Comparison of ENCODE assay signal across 10 mouse cellular contexts in genomic region chr17:31877181-31877581, GRCm38 (mm10). TPM values are rescaled to one million over a fixed set of nuclear protein-coding genes. Genes with fewer than 3 reads are reported as not detected.
DNase-seq lines count a peak whose midpoint lies in the region; ATAC-seq and TF ChIP-seq lines count a peak whose summit lies in the region.
"Had no signal": no experiment of that assay in that cellular context is flagged by ENCODE, and none has a peak within 500 bp of the region (broad histone marks: within the 10 kb centered on the region; RNA-seq: fewer than 3 reads in every experiment).

No protein-coding gene starts in this region.

- no peaks in the 10 kb centered on the region for H3K79me2 ChIP-seq in liver, adult 2 months (ENCODE audit: control insufficient read depth, insufficient read depth, low read length)

- peak; percentile 3 for DNase-seq in gastrocnemius, postnatal 14 days
- DNase-seq in gastrocnemius, adult 18-20 months (ENCODE audit: low spot score): no peak
- peak; percentile 41 for DNase-seq in liver, adult 2 months (ENCODE audit: extremely low read depth, low read depth, low spot score)
- DNase-seq in liver, embryonic 11.5 days (ENCODE audit: low spot score): no peak
- DNase-seq in embryo, embryonic 11 days: no peak
- DNase-seq in layer of hippocampus, adult 9-10 months (ENCODE audit: low spot score): no peak
- DNase-seq: cerebellum, postnatal 36 days had no signal

- no peaks in the 10 kb centered on the region for H3K36me3 ChIP-seq in liver, adult 2 months (ENCODE audit: control insufficient read depth, insufficient read depth, low read length)
- no peaks in the 10 kb centered on the region for H3K36me3 ChIP-seq in liver, embryonic 11.5 days (ENCODE audit: control insufficient read depth, insufficient read depth, low read length)
- no peaks in the 10 kb centered on the region for H3K36me3 ChIP-seq in E14TG2a.4 (ENCODE audit: insufficient read depth, low read length)
- no peaks in the 10 kb centered on the region for H3K36me3 ChIP-seq in forebrain, embryonic 16.5 days (ENCODE audit: control insufficient read depth, insufficient read depth)
- H3K36me3 ChIP-seq: limb, embryonic 15.5 days had no signal

- no peak overlapping the region for H3K9ac ChIP-seq in liver, adult 2 months (ENCODE audit: low read depth, low read length)
- H3K9ac ChIP-seq in liver, embryonic 11.5 days (ENCODE audit: low read depth, low read length): no peak overlapping the region
- no peak overlapping the region for H3K9ac ChIP-seq in forebrain, embryonic 16.5 days (replicated peaks; ENCODE audit: low read depth, low read length)
- H3K9ac ChIP-seq: limb, embryonic 15.5 days had no signal

- H3K4me2 ChIP-seq in liver, embryonic 11.5 days: no peak overlapping the region
- no peak overlapping the region for H3K4me2 ChIP-seq in forebrain, embryonic 16.5 days (ENCODE audit: low read length)
- H3K4me2 ChIP-seq: limb, embryonic 15.5 days had no signal

- no peaks in the 10 kb centered on the region for H3K9me3 ChIP-seq in liver, embryonic 11.5 days (ENCODE audit: control insufficient read depth, low read length)
- H3K9me3 ChIP-seq in E14TG2a.4 (ENCODE audit: low read length): no peaks in the 10 kb centered on the region
- H3K9me3 ChIP-seq in forebrain, embryonic 16.5 days (ENCODE audit: control insufficient read depth, low read length): no peaks in the 10 kb centered on the region
- H3K9me3 ChIP-seq: limb, embryonic 15.5 days had no signal

- no peak overlapping the region for H3K27ac ChIP-seq in liver, adult 2 months (replicated peaks; ENCODE audit: insufficient read depth, low read depth, low read length)
- no peak overlapping the region for H3K27ac ChIP-seq in liver, embryonic 11.5 days (ENCODE audit: low read depth, low read length)
- peak overlapping the region; percentile 34; the same call in 1 of the 2 replicates for H3K27ac ChIP-seq in forebrain, embryonic 16.5 days (ENCODE audit: low read length)

- 50% methylated on average over 4 of the region's 4 CpGs for WGBS in liver, adult 2 months
- 75% methylated on average over 4 of the region's 4 CpGs for WGBS in liver, embryonic 11.5 days
- 53% methylated on average over 4 of the region's 4 CpGs for WGBS in forebrain, embryonic 16.5 days

- H3K4me1 ChIP-seq in liver, adult 2 months (ENCODE audit: control insufficient read depth, insufficient read depth, low read length): peaks cover 15% of the 10 kb centered on the region
- peaks cover 4% of the 10 kb centered on the region for H3K4me1 ChIP-seq in liver, embryonic 11.5 days (replicated peaks; ENCODE audit: control insufficient read depth, insufficient read depth, low read length)
- H3K4me1 ChIP-seq in E14TG2a.4 (replicated peaks; ENCODE audit: low read depth, low read length): peaks cover 33% of the 10 kb centered on the region
- peaks cover 10% of the 10 kb centered on the region for H3K4me1 ChIP-seq in forebrain, embryonic 16.5 days (replicated peaks; ENCODE audit: control insufficient read depth, insufficient read depth, low read length)

- no peak for ATAC-seq in liver, embryonic 11.5 days (replicated peaks; ENCODE audit: low FRiP score)
- no peak for ATAC-seq in forebrain, embryonic 16.5 days

- TF ChIP-seq CTCF in liver, adult 2 months (IDR thresholded peaks at IDR 0.05; ENCODE audit: low read depth, low read length): no peak
- TF ChIP-seq CTCF in E14TG2a.4 (conservative IDR thresholded peaks at IDR 0.05; ENCODE audit: low read length): no peak

- no peak overlapping the region for H3K4me3 ChIP-seq in liver, adult 2 months (ENCODE audit: insufficient read depth, low read depth, low read length)
- H3K4me3 ChIP-seq in liver, embryonic 11.5 days (ENCODE audit: low read depth, low read length): no peak overlapping the region
- peak overlapping the region; percentile 59 for H3K4me3 ChIP-seq in E14TG2a.4 (replicated peaks; ENCODE audit: low read length)
- no peak overlapping the region for H3K4me3 ChIP-seq in forebrain, embryonic 16.5 days (replicated peaks; ENCODE audit: low read length)
- H3K4me3 ChIP-seq: limb, embryonic 15.5 days had no signal

- intact Hi-C loops in gastrocnemius, postnatal 14 days (cut with DNase I; ENCODE audit: low total_unique reads): no loop called here

- TF ChIP-seq POLR2A in liver, adult 2 months (IDR thresholded peaks at IDR 0.05; ENCODE audit: extremely low read depth, insufficient read depth, low read length): no peak

- no peaks in the 10 kb centered on the region for H3K27me3 ChIP-seq in liver, adult 2 months (ENCODE audit: control insufficient read depth, insufficient read depth, low read length)
- no peaks in the 10 kb centered on the region for H3K27me3 ChIP-seq in liver, embryonic 11.5 days (replicated peaks; ENCODE audit: control insufficient read depth, insufficient read depth, low read length)
- peaks cover 36% of the 10 kb centered on the region for H3K27me3 ChIP-seq in E14TG2a.4 (ENCODE audit: insufficient read depth, low read length)
- no peaks in the 10 kb centered on the region for H3K27me3 ChIP-seq in forebrain, embryonic 16.5 days (replicated peaks; ENCODE audit: control insufficient read depth, insufficient read depth, low read length)
- H3K27me3 ChIP-seq: limb, embryonic 15.5 days had no signal

RNA-seq across cellular contexts. Expression of gene Sik1, which starts 21.6 kb away (rescaled TPM):
- 10 to 100 TPM; 18.1 to 18.6 TPM for total RNA-seq in gastrocnemius, postnatal 14 days (2021)
- 10 to 100 TPM; 23.5 to 27.8 TPM for total RNA-seq in gastrocnemius, adult 18-20 months (2021)
- 2.7 and 6.6 TPM in 2 replicates for total RNA-seq in liver, adult 2 months (2014; rRNA removed)
- 8.0 and 10.5 TPM in 2 replicates for polyA plus RNA-seq in liver, adult 2 months (2012; rRNA removed)
- polyA plus RNA-seq in liver, embryonic 11.5 days (2014; fragmentation: Nextera tagmentation; extraction: Ambion mirVana): 10.4 and 11.2 TPM in 2 replicates
- polyA plus RNA-seq in forebrain, embryonic 16.5 days (2015; fragmentation: Nextera tagmentation; extraction: Ambion mirVana): 19.9 and 20.1 TPM in 2 replicates

Comparison
In these comparisons a context has a peak if more than half of its experiments do, and no peak if none do; other contexts are left out.
1. DNase-seq: peak in gastrocnemius, postnatal 14 days (single experiment) and liver, adult 2 months (single experiment); none in gastrocnemius, adult 18-20 months (single experiment), liver, embryonic 11.5 days (single experiment), embryo, embryonic 11 days (single experiment) and layer of hippocampus, adult 9-10 months (single experiment).